Mouse (Mus musculus) inflammation-experienced regulatory T-cells (primary cell): Measurements from ENCODE around the gene Slc22a20. TPM values are rescaled to one million over a fixed set of nuclear protein-coding genes. Genes with fewer than 3 reads are reported as not detected.

Experiments
- polyA plus RNA-seq, 2 experiments: library from polyadenylated mRNA; unstranded; fragments of 100-300 nt; shearing (Covaris generic); gene quantifications; one replicate each; pipeline ENCODE4 v1.2.1; 2017

The Slc22a20 gene
- under 1 TPM in 1 of 2 experiments, not detected in 1; 0.89 TPM for polyA plus RNA-seq

DNA sequence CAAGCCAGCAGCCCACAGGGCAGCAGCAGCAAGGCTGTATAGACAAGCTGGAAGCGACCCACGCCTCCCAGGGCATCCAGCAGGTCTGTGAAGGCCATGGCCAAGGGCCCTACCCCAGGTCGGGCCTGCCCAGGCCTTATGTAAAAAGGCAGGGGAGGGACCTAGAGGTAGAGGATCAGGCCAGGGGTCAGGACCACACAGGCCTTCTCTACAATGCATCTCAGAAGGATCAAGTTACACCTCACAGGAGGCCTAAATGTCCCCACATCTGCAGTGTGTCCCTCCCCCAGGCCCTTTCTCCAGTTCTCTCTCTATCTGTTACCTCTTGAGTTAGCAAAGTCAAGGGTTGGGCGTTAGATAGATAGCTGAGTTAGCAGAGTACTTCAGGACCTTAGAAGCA lies at the start of gene Slc22a20:
TSS of gene Slc22a20 (minus strand) at position 101 of the 400 bp plus-strand sequence.

DNA sequence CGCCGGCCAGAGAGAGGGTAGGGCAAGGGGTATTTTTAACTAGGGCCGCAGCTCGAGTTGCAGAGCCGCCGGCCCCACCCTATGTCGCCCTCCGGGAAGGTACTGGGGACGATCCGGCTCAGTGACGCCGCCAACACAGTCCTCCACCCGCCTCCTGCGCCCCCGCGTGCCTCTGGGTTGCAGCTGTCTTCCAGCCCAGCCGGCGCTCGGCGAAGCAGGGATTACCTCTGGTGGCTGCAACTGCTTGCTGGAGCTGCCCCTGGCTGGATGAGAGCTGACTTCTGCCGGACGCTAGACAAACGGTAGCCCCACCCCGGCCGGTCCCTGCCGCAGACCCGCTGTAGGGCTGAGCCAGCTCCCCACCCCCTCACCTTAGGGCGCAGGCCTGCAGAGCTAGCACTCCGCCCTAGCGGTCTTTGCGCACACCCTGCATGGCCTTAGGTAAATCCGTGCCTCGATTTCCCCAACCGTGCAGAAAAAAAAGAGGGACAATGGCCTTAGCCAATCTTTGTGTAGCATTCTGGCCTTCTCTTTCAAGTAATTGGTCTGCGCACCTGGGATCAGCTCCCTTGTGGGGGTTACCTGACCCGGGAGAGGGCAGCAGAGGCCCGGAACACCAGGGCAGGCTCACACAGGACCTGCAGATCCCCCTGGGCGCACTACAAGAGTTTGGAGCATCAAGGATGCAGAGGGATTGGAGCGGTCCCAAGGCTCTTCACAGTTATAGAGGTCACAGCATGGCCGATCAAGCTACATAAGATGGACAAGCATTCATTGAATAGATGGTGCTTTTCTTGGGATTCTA lies 29.8 kb upstream of the Slc22a20 start, which contains the start of gene Capn1:
TSS of gene Capn1 (minus strand) at position 387 of the 805 bp plus-strand sequence.

GRCm38 (mm10) chr19:5963883-5964562 lies 21.9 kb downstream of the Slc22a20 start, which contains the start of gene Pola2:
TSS of gene Pola2 (minus strand) at chr19:5964202.

GRCm38 (mm10) chr19:5924713-5925093 lies 61.2 kb downstream of the Slc22a20 start, which contains the start of gene Cdc42ep2:
TSS of gene Cdc42ep2 (minus strand) at chr19:5924816.

Other genes with a start within 250 kb of the Slc22a20 start
- under 1 TPM; 0.40 to 0.59 TPM for gene Ltbp3, start 245.2 kb downstream of the Slc22a20 start, polyA plus RNA-seq
- 10 to 100 TPM; 73.9 to 91.5 TPM for gene Scyl1, start 214.7 kb downstream of the Slc22a20 start, polyA plus RNA-seq
- 100 to 1,000 TPM; 223 to 264 TPM for gene Frmd8, start 110.9 kb downstream of the Slc22a20 start, polyA plus RNA-seq
- gene Slc25a45, start 108.3 kb downstream of the Slc22a20 start, polyA plus RNA-seq: 10 to 100 TPM; 38.8 to 42.3 TPM
- gene Tigd3, start 92.0 kb downstream of the Slc22a20 start, polyA plus RNA-seq: 1 to 10 TPM in 1 of 2 experiments, under 1 TPM in 1; 0.66 to 1.5 TPM
- 100 to 1,000 TPM; 161 to 208 TPM for gene Dpf2, start 73.1 kb downstream of the Slc22a20 start, polyA plus RNA-seq
- 1 to 10 TPM in 1 of 2 experiments, under 1 TPM in 1; 0.46 to 1.6 TPM for gene Cdc42ep2, start 61.3 kb downstream of the Slc22a20 start, polyA plus RNA-seq
- 10 to 100 TPM; 37.4 to 48.6 TPM for gene Pola2, start 21.9 kb downstream of the Slc22a20 start, polyA plus RNA-seq
- 10 to 100 TPM; 64.1 to 70.3 TPM for gene Capn1, start 29.8 kb upstream of the Slc22a20 start, polyA plus RNA-seq
- gene Syvn1, start 60.4 kb upstream of the Slc22a20 start, polyA plus RNA-seq: 10 to 100 TPM; 48.2 to 68.1 TPM
- 10 to 100 TPM; 37.1 to 49.2 TPM for gene Mrpl49, start 71.6 kb upstream of the Slc22a20 start, polyA plus RNA-seq
- gene Fau, start 71.7 kb upstream of the Slc22a20 start, polyA plus RNA-seq: 100 to 1,000 TPM; 732 to 759 TPM
- gene Znhit2, start 75.0 kb upstream of the Slc22a20 start, polyA plus RNA-seq: 10 to 100 TPM; 35.7 to 43.9 TPM
- gene Tm7sf2, start 82.2 kb upstream of the Slc22a20 start, polyA plus RNA-seq: 10 to 100 TPM; 14.2 to 15.2 TPM
- gene Vps51, start 91.1 kb upstream of the Slc22a20 start, polyA plus RNA-seq: 100 to 1,000 TPM in 1 of 2 experiments, 10 to 100 TPM in 1; 79.1 to 114 TPM
- gene Tmem262, start 93.9 kb upstream of the Slc22a20 start, polyA plus RNA-seq: 1 to 10 TPM in 1 of 2 experiments, not detected in 1; 2.5 TPM
- under 1 TPM; 0.68 to 0.80 TPM for gene Gm28374, start 96.1 kb upstream of the Slc22a20 start, polyA plus RNA-seq
- gene Zfpl1, start 98.8 kb upstream of the Slc22a20 start, polyA plus RNA-seq: 10 to 100 TPM; 47.3 to 48.0 TPM
- 1 to 10 TPM in 1 of 2 experiments, not detected in 1; 1.9 TPM for gene Cdca5, start 98.8 kb upstream of the Slc22a20 start, polyA plus RNA-seq
- 1 to 10 TPM in 1 of 2 experiments, not detected in 1; 1.3 TPM for gene AC131692.1, start 108.3 kb upstream of the Slc22a20 start, polyA plus RNA-seq
- 1 to 10 TPM in 1 of 2 experiments, under 1 TPM in 1; 0.14 to 1.2 TPM for gene Naaladl1, start 119.6 kb upstream of the Slc22a20 start, polyA plus RNA-seq
- gene Sac3d1, start 132.5 kb upstream of the Slc22a20 start, polyA plus RNA-seq: 10 to 100 TPM; 17.7 to 37.8 TPM
- gene Snx15, start 142.2 kb upstream of the Slc22a20 start, polyA plus RNA-seq: 10 to 100 TPM; 29.5 to 41.7 TPM
- not detected for gene Batf2, start 154.8 kb upstream of the Slc22a20 start, polyA plus RNA-seq
- gene Arl2, start 155.4 kb upstream of the Slc22a20 start, polyA plus RNA-seq: 10 to 100 TPM; 18.3 to 30.3 TPM
- gene Majin, start 198.2 kb upstream of the Slc22a20 start, polyA plus RNA-seq: 1 to 10 TPM in 1 of 2 experiments, not detected in 1; 1.2 TPM
- gene Gpha2, start 240.2 kb upstream of the Slc22a20 start, polyA plus RNA-seq: not detected
- gene Ppp2r5b, start 249.7 kb upstream of the Slc22a20 start, polyA plus RNA-seq: 10 to 100 TPM; 21.9 to 26.7 TPM